Mouse (Mus musculus): ENCODE results near the gene Klk10.

- TF ChIP-seq UBTF (IDR thresholded peaks at IDR 0.05; ENCODE audit: low read depth, low read length) (no peak), CTCF (conservative IDR thresholded peaks at IDR 0.05 in 1 of 2, IDR thresholded peaks at IDR 0.05 in 1 of 2; ENCODE audit: low read depth in 2 of 2, low read length in 2 of 2) (no peak), POLR2A (IDR thresholded peaks at IDR 0.05; ENCODE audit: low read depth, low read length) (no peak), MEF2A (IDR thresholded peaks at IDR 0.05; ENCODE audit: borderline replicate concordance, low read depth, low read length) (no peak)
Measured at GRCm38 (mm10) chr7:43777423-43777822, 3.4 kb upstream of the Klk10 start.

All from CH12.LX (cell line).